Mouse (Mus musculus) limb, embryonic 14.5 days (tissue): ENCODE data around the gene App. TPM values are rescaled to one million over a fixed set of nuclear protein-coding genes. Genes with fewer than 3 reads are reported as not detected.

Experiments
- ATAC-seq: fragments of 200-750 bp; cut with Nextera tagmentation; 2 replicates; pipeline ENCODE4 v1.8.0; 2017; ENCODE audit warnings: low read depth, moderate number of reproducible peaks, moderate TSS enrichment; ENCODE audit not compliant: low FRiP score
- DNase-seq: peaks from one replicate; pipeline ENCODE4 v3.0.0-alpha.2; 2015; ENCODE audit warnings: low spot score
- H3K27ac ChIP-seq: fragments of 300-500 bp; sonication (generic); replicated peaks from 2 replicates; pipeline ENCODE4 v1.5.1; 2014; ENCODE audit warnings: low read depth, mild to moderate bottlenecking, low read length, moderate library complexity, mixed read lengths
- H3K27me3 ChIP-seq: fragments of 300-500 bp; sonication (generic); 2 replicates; pipeline ENCODE4 v1.6.1; 2014; ENCODE audit warnings: low read length, mixed read lengths; ENCODE audit not compliant: control insufficient read depth, insufficient read depth
- H3K36me3 ChIP-seq: fragments of 300-500 bp; sonication (generic); 2 replicates; pipeline ENCODE4 v1.6.1; 2014; ENCODE audit warnings: mild to moderate bottlenecking, low read length, moderate library complexity, mixed read lengths; ENCODE audit not compliant: control insufficient read depth, insufficient read depth
- H3K4me1 ChIP-seq: fragments of 300-500 bp; sonication (generic); 2 replicates; pipeline ENCODE4 v1.6.1; 2014; ENCODE audit warnings: antibody characterized with exemption, low read length, mixed read lengths; ENCODE audit not compliant: control insufficient read depth, insufficient read depth
- H3K4me2 ChIP-seq: fragments of 300-500 bp; sonication (generic); replicated peaks from 2 replicates; pipeline ENCODE4 v1.6.1; 2014; ENCODE audit warnings: low read depth, mild to moderate bottlenecking, low read length, moderate library complexity; ENCODE audit not compliant: severe bottlenecking
- H3K4me3 ChIP-seq: fragments of 300-500 bp; sonication (generic); replicated peaks from 2 replicates; pipeline ENCODE4 v1.5.1; 2014; ENCODE audit warnings: low read length
- H3K9ac ChIP-seq: fragments of 300-500 bp; sonication (generic); 2 replicates; pipeline ENCODE4 v1.6.1; 2014; ENCODE audit warnings: mild to moderate bottlenecking, low read depth, low read length, moderate library complexity; ENCODE audit not compliant: severe bottlenecking
- H3K9me3 ChIP-seq: fragments of 300-500 bp; sonication (generic); 2 replicates; pipeline ENCODE4 v1.6.1; 2016; ENCODE audit warnings: low read length; ENCODE audit not compliant: control insufficient read depth
- POLR2A ChIP-seq: fragments of 200-500 bp; IDR thresholded peaks from 2 replicates; pipeline ENCODE4 v1.8.0; 2012; ENCODE audit warnings: inconsistent platforms, mild to moderate bottlenecking, moderate library complexity, borderline replicate concordance; ENCODE audit not compliant: insufficient read depth, insufficient read length; ENCODE audit errors: extremely low read depth
- WGBS: fragments of 180-500 bp; shearing (Covaris S2); extraction: QIAGEN DNeasy Blood & Tissue Kit; methylation state at CpG from one replicate; pipeline ENCODE4 v1.1.7; 2014; 5-methylcytosine and 5-hydroxymethylcytosine counted together
- polyA plus RNA-seq, 2 experiments: library from polyadenylated mRNA; depleted of rRNA in 1 of 2; stranded (reverse) in 1 of 2; unstranded in 1 of 2; fragments of >200 nt; fragmentation: Nextera tagmentation in 1 of 2; extraction: Ambion mirVana in 1 of 2; gene quantifications; 2 replicates each; pipeline versions ENCODE4 v1.2.1 to v1.2.3; 2012 to 2014

App gene
- polyA plus RNA-seq, 2 experiments = 206 to 326 TPM

DNA sequence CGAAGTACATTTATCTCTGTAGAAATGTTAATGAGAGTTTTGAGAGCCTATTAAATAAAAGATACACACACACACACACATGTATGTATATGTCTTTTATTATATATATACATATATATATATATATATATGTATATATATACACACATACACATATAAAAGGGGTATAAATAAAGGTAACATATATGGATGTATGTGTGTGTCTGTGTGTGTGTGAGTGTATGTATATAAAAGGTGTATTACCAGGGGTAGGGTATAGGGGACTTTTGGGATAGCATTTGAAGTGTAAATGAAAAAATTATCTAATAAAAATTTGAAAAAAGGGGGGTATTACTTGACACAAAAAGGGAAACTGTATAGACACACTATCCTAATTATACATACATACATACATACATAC is 217.7 kb downstream of the App start:
- H3K4me1 ChIP-seq = no peaks in the 10 kb centered on the region
- H3K4me3 ChIP-seq = no peak overlapping the region
- no peak overlapping the region for H3K9ac ChIP-seq
- TF ChIP-seq POLR2A = no peak
- WGBS = 55% methylated on average over 1 of the region's 1 CpGs
- H3K4me2 ChIP-seq = no peak overlapping the region
- H3K36me3 ChIP-seq = peaks cover 47% of the 10 kb centered on the region
- no peaks in the 10 kb centered on the region for H3K27me3 ChIP-seq
- H3K27ac ChIP-seq = no peak overlapping the region
- H3K9me3 ChIP-seq = no peaks in the 10 kb centered on the region
- no peak for ATAC-seq
- no peak for DNase-seq

DNA sequence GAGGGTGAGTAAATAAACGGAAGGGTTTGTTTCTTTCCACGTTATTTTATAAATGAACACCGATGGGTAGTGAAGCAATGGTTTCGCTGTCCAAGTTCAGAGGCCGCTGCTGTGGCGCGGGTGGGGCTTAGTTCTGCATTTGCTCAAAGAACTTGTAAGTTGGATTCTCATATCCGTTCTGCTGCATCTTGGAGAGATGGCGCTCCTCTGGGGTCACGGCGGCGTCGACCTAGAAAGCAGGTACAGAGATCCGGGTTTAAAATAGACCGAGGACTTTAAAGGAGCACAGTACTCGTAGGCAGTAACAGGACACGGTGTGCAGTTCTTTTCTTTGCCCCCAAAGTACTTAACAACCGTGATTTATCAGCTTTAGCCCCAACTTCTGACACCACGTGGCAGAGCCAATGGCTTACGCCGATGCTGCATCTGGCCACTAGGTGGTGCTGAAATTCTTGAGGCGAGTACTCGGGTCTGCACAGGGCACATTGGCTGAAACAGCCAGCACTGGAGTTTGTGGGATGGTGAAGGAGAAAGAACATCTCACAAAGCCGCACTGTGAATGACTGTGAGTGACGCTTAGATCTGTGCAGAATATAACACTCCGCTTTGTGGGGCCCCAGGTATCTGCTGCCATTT is 218.2 kb downstream of the App start:
- no peaks in the 10 kb centered on the region for H3K9me3 ChIP-seq
- peak; percentile 90 for ATAC-seq
- no peak overlapping the region; the same call in 1 of the 2 replicates for H3K4me2 ChIP-seq
- H3K9ac ChIP-seq = no peak overlapping the region
- H3K36me3 ChIP-seq = peaks cover 42% of the 10 kb centered on the region
- 34% methylated on average over 26 of the region's 26 CpGs for WGBS
- TF ChIP-seq POLR2A = no peak
- peak overlapping the region; percentile 8; the same call in 1 of the 2 replicates for H3K4me3 ChIP-seq
- H3K4me1 ChIP-seq = no peaks in the 10 kb centered on the region
- DNase-seq = peak; percentile 88
- H3K27me3 ChIP-seq = no peaks in the 10 kb centered on the region
- no peak overlapping the region for H3K27ac ChIP-seq

DNA sequence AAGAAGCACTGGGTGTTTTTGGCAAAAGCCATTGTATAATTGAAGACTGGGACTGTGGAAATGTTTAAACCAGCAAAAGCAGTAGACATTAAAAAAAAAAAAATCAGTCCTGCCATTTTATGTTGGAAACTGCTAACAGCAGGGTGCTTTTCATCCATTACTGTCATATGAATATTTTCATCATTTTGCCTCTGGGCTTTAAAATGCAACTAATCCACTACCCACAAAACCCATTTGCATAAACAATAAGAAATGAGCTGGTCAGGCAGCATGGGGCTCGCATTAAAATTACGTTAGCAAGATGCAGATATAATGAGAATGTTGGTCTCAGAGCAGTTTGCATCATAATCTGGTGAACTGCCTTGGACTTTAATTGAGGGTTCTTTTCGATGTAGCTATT is 242.5 kb downstream of the App start:
- Histone ChIP-seq H3K4me3 (no peak overlapping the region), H3K9me3 (no peaks in the 10 kb centered on the region), H3K36me3 (no peaks in the 10 kb centered on the region), H3K9ac (no peak overlapping the region), H3K27me3 (no peaks in the 10 kb centered on the region), H3K4me2 (no peak overlapping the region), H3K27ac (no peak overlapping the region), H3K4me1 (no peaks in the 10 kb centered on the region)
- ATAC-seq (no peak), DNase-seq (no peak)
- no peak for TF ChIP-seq POLR2A
- 69% methylated on average over 3 of the region's 3 CpGs for WGBS

DNA sequence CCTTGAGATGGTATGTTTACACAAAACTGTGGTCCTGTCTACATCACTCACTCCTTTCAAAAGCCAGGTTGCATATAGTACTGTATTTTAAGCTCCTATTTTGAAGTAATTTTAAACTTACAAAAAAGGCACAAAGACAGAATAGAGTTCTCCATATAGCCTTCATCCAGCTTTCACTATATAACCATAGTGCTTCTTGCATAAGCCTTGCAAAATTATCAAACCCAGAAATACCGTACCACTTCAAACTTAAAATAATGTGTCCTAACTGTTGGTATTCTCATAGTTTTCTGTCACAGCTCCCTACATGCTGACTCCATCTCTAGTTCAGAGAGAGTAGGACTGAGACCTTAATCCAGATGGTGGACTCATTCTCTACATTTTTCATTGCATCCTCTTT is 245.7 kb downstream of the App start:
- Histone ChIP-seq H3K27ac (no peak overlapping the region), H3K27me3 (no peaks in the 10 kb centered on the region), H3K4me2 (no peak overlapping the region), H3K4me1 (no peaks in the 10 kb centered on the region), H3K9ac (no peak overlapping the region), H3K4me3 (no peak overlapping the region), H3K36me3 (no peaks in the 10 kb centered on the region), H3K9me3 (no peaks in the 10 kb centered on the region)
- ATAC-seq (no peak), DNase-seq (no peak)
- 100% methylated on average over 1 of the region's 1 CpGs for WGBS
- TF ChIP-seq POLR2A = no peak

DNA sequence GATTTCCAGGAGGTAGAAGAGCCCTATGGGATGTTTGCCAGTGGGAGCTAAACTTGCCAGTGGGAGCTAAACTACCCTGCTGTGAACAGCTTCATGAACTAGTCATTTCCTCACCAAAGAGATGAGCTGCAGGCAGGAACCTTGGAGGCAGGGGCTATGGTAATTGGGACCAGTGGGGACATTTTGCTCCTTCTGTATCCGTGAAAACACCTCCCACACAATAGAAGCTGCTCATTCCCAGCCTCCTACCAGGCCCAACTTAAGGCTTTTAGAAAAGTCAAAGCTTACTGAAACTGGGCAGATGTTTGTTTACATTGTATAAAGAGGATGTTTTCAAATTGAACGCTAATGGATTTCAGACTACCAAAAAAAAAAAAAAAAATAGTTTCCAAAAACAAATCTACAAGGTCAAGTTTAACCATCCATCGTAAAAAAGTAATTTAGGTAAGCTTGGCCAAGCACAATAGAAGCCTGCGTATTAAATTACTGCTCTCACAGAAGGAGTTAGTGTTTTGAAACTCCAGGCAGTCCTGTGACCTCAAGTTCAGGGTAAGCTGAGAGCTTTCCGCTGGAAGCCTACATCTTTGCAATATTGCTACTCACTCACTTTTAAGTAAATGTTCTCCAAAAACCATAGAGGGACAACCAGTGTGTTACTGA is 253.8 kb downstream of the App start:
- no peaks in the 10 kb centered on the region for H3K36me3 ChIP-seq
- H3K9ac ChIP-seq = no peak overlapping the region
- H3K4me2 ChIP-seq = no peak overlapping the region
- TF ChIP-seq POLR2A = no peak
- ATAC-seq (peak; percentile 83; the same call in 1 of the 2 replicates), DNase-seq (peak; percentile 49)
- WGBS = 26% methylated on average over 5 of the region's 5 CpGs
- H3K4me1 ChIP-seq = peaks cover 9% of the 10 kb centered on the region; the same call in 1 of the 2 replicates
- peak overlapping the region; percentile 67 for H3K27ac ChIP-seq
- no peaks in the 10 kb centered on the region for H3K9me3 ChIP-seq
- H3K27me3 ChIP-seq = no peaks in the 10 kb centered on the region
- H3K4me3 ChIP-seq = no peak overlapping the region
